Mouse (Mus musculus) E14TG2a.4 (cell line): ENCODE data around the gene Mllt11.

Source experiments
- CTCF ChIP-seq: conservative IDR thresholded peaks from 2 replicates; pipeline ENCODE4 v1.5.1; 2014; ENCODE audit warnings: low read length
- NANOG ChIP-seq: IDR thresholded peaks from 2 replicates; pipeline ENCODE4 v1.6.1; 2014; ENCODE audit warnings: borderline replicate concordance, low read length, mixed read lengths
- POU5F1 ChIP-seq: IDR thresholded peaks from 2 replicates; pipeline ENCODE4 v1.6.1; 2014; ENCODE audit warnings: low read length, borderline replicate concordance

- no peak for TF ChIP-seq CTCF
- TF ChIP-seq NANOG, result no peak
- TF ChIP-seq POU5F1, result no peak
Measured at GRCm38 (mm10) chr3:95200562-95200961, 31.4 kb downstream of the Mllt11 start.
